Mouse (Mus musculus) small intestine, adult 2 months (tissue): ENCODE measurements around the gene Cxcr5.

Experiments
- CTCF ChIP-seq: fragments of 200-500 bp; IDR thresholded peaks from 2 replicates; pipeline ENCODE4 v1.5.1; 2012; ENCODE audit warnings: low read depth, mild to moderate bottlenecking, control low read depth, inconsistent platforms, low read length, moderate library complexity, mixed read lengths; ENCODE audit not compliant: insufficient replicate concordance, insufficient read length; ENCODE audit errors: extremely low read depth
- POLR2A ChIP-seq: fragments of 200-500 bp; IDR thresholded peaks from 2 replicates; pipeline ENCODE4 v1.6.1; 2012; ENCODE audit warnings: low read depth, mild to moderate bottlenecking, control low read depth, inconsistent platforms, low read length, moderate library complexity

- TF ChIP-seq CTCF, result no peak
- TF ChIP-seq POLR2A, result no peak
These were observed 54.3 kb downstream of the Cxcr5 start for GRCm38 (mm10) chr9:44507345-44507744.
